Mouse (Mus musculus): ENCODE results near the gene Mvd. TPM values are rescaled to one million over a fixed set of nuclear protein-coding genes. Genes with fewer than 3 reads are reported as not detected.

Mvd gene
- total and polyA plus RNA-seq, 3 experiments = 20.6 to 25.5 TPM; not detected in 1

DNA sequence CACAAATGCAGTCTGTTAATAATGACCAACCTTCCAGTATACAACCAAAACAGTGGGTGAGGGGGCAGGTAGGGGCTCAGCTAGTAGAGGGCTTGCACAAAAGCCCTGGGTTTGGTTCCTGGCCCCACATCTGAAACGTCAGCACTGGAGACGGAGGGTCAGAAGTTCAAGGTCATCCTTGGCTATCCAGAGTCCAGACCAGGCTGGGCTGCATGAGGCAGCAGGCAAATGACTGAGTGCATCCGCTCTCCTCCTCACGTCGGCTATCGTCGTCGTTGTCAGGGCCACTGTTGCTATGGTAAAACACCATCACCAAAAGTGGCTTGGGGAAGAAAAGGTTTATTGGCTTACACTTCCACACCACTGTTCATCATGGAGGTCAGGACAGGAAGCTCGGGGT is 28.9 kb downstream of the Mvd start:
- Histone ChIP-seq H3K27ac (ENCODE audit: control insufficient read depth, low read depth, low read length) (no peak overlapping the region), H3K36me3 (ENCODE audit: control insufficient read depth in 1 of 2, insufficient read depth in 2 of 2, low read length in 2 of 2) (peaks cover 15 to 19% of the 10 kb centered on the region in 2 experiments), H3K4me3 (ENCODE audit: control insufficient read depth in 1 of 2, insufficient read depth in 1 of 2, low read depth in 2 of 2, low read length in 2 of 2) (no peak overlapping the region), H3K79me2 (ENCODE audit: control insufficient read depth, insufficient read depth, low read length, poor library complexity) (no peaks in the 10 kb centered on the region), H3K9ac (ENCODE audit: control insufficient read depth, low read depth, low read length, poor library complexity, severe bottlenecking) (no peak overlapping the region), H3K27me3 (ENCODE audit: control insufficient read depth in 1 of 2, insufficient read depth in 2 of 2, low read length in 2 of 2) (no peaks in the 10 kb centered on the region), H3K4me1 (ENCODE audit: control insufficient read depth in 1 of 2, insufficient read depth in 2 of 2, low read length in 2 of 2) (peaks cover 8 to 13% of the 10 kb centered on the region in 2 experiments), H3K9me3 (replicated peaks; ENCODE audit: insufficient read depth, low read length) (no peaks in the 10 kb centered on the region)
- TF ChIP-seq GATA1 (IDR thresholded peaks at IDR 0.05; ENCODE audit: low read depth, low read length) (no peak), BHLHE40 (IDR thresholded peaks at IDR 0.05; ENCODE audit: borderline replicate concordance, low read depth, low read length) (no peak), MAFK (IDR thresholded peaks at IDR 0.05; ENCODE audit: borderline replicate concordance, low read depth, low read length) (no peak), JUND (IDR thresholded peaks at IDR 0.05; ENCODE audit: low read depth, low read length) (no peak), EP300 (IDR thresholded peaks at IDR 0.05; ENCODE audit: low read depth in 1 of 2, low read length in 2 of 2) (no peak), CTCF (IDR thresholded peaks at IDR 0.05 in 2 of 3, conservative IDR thresholded peaks at IDR 0.05 in 1 of 3; ENCODE audit: control insufficient read depth in 1 of 3, insufficient read depth in 1 of 3, low read depth in 2 of 3, low read length in 3 of 3, poor library complexity in 1 of 3, severe bottlenecking in 1 of 3) (no peak), POLR2AphosphoS5 (IDR thresholded peaks at IDR 0.05; ENCODE audit: borderline replicate concordance, low read depth, low read length) (no peak), MEF2A (IDR thresholded peaks at IDR 0.05; ENCODE audit: extremely low read depth, insufficient replicate concordance, low read depth, low read length, poor library complexity, severe bottlenecking) (no peak), CHD1 (IDR thresholded peaks at IDR 0.05; ENCODE audit: low read depth, low read length) (no peak), USF2 (IDR thresholded peaks at IDR 0.05; ENCODE audit: borderline replicate concordance in 1 of 2, insufficient read depth in 1 of 2, low read depth in 1 of 2, low read length in 2 of 2) (no peak), RAD21 (IDR thresholded peaks at IDR 0.05; ENCODE audit: low read depth, low read length) (no peak), CHD2 (IDR thresholded peaks at IDR 0.05; ENCODE audit: low read length) (no peak), MYC (IDR thresholded peaks at IDR 0.05; ENCODE audit: low read depth, low read length) (no peak)
- DNase-seq (ENCODE audit: low read depth, low spot score) = no peak

DNA sequence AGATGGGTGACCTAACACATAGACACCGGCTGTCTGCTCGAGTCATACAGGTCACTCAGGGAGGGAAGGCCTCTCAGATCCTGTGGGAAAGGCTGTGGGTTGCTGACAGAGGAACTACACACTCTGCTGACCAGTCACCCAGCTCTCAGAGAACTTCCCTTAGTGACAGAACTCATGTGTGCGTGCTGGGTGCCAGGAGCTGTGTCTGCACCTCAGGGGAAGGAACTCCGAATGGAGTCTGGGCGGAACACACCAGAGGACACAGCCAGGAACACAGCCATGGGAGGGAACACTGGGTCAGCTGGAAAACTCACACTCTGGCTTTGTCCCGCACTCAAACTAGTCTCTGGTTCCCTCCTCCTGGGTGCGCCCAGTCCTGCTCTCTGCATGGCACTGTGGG is 35.5 kb downstream of the Mvd start:
- no peak overlapping the region for H3K27ac ChIP-seq (ENCODE audit: control insufficient read depth, low read depth, low read length)
- H3K4me1 ChIP-seq (ENCODE audit: control insufficient read depth in 1 of 2, insufficient read depth in 2 of 2, low read length in 2 of 2) = peaks cover 2 to 6% of the 10 kb centered on the region in 2 experiments
- TF ChIP-seq TCF12 (IDR thresholded peaks at IDR 0.05; ENCODE audit: low read depth, low read length) (no peak), RCOR1 (IDR thresholded peaks at IDR 0.05; ENCODE audit: low read depth, low read length) (no peak), MAZ (IDR thresholded peaks at IDR 0.05; ENCODE audit: low read depth, low read length) (no peak)

More for the DNA sequence above, 35.5 kb downstream of the Mvd start:
- no peaks in the 10 kb centered on the region for H3K79me2 ChIP-seq (ENCODE audit: control insufficient read depth, insufficient read depth, low read length, poor library complexity)
- DNase-seq (ENCODE audit: low read depth, low spot score) = no peak
- H3K36me3 ChIP-seq (ENCODE audit: control insufficient read depth in 1 of 2, insufficient read depth in 2 of 2, low read length in 2 of 2) = peaks cover 0 to 26% of the 10 kb centered on the region in 2 experiments; a peak in 3 of 4 replicates
- no peak overlapping the region for H3K9ac ChIP-seq (ENCODE audit: control insufficient read depth, low read depth, low read length, poor library complexity, severe bottlenecking)
- H3K27me3 ChIP-seq (ENCODE audit: control insufficient read depth in 1 of 2, insufficient read depth in 2 of 2, low read length in 2 of 2) = no peaks in the 10 kb centered on the region
- H3K9me3 ChIP-seq (replicated peaks; ENCODE audit: insufficient read depth, low read length) = no peaks in the 10 kb centered on the region
- no peak overlapping the region for H3K4me3 ChIP-seq (ENCODE audit: control insufficient read depth in 1 of 2, insufficient read depth in 1 of 2, low read depth in 2 of 2, low read length in 2 of 2)

Measured in MEL (cell line).